Mouse (Mus musculus) T-helper 17 cell (primary cell): ENCODE data around the gene Gm19426.
"Not testable (repeated sequence)": the region's sequence is repeated elsewhere in the genome, so short reads cannot be mapped to it uniquely, and the experiment has no call there.

Source experiments
- in situ Hi-C, 2 experiments: fragments of 300-600 bp; cut with MboI, MseI; formaldehyde crosslinking; loops; 1 replicate in 1 of 2; 2 replicates in 1 of 2; pipeline ENCODE4 v1.15.1; 2025; ENCODE audit warnings: high pct_unique_total_duplicates in 2 of 2

Gm19426 gene

GRCm38 (mm10) chr2:84756245-84756644, 12.8 kb upstream of the Gm19426 start:
- in situ Hi-C loops: no loop called here

GRCm38 (mm10) chr2:84750115-84750514, 6.7 kb upstream of the Gm19426 start:
- in situ Hi-C loops: no loop called here

- in situ Hi-C loops: loop anchor here in 1 of 2 experiments (5.0 kb wide), 1 partner anchor 58 kb away; no protein-coding TSS in a partner anchor
Observed at GRCm38 (mm10) chr2:84744126-84744525, 671 bp upstream of the Gm19426 start.

- in situ Hi-C loops: loop anchor here in 1 of 2 experiments (5.0 kb wide), 1 partner anchor 60 kb away; no protein-coding TSS in a partner anchor
Observed at GRCm38 (mm10) chr2:84742451-84743283, 788 bp downstream of the Gm19426 start.

GRCm38 (mm10) chr2:84741841-84742450, 1.5 kb downstream of the Gm19426 start:
- in situ Hi-C loops: loop anchor here in 1 of 2 experiments (5.0 kb wide), 1 partner anchor 60 kb away; no protein-coding TSS in a partner anchor

- in situ Hi-C loops: loop anchor here in 1 of 2 experiments (5.0 kb wide), 1 partner anchor 62 kb away; no protein-coding TSS in a partner anchor
Observed at GRCm38 (mm10) chr2:84740608-84741333, 2.7 kb downstream of the Gm19426 start.

GRCm38 (mm10) chr2:84738271-84738911, 5.1 kb downstream of the Gm19426 start:
- in situ Hi-C loops: loop anchor here in 1 of 2 experiments (5.0 kb wide), 1 partner anchor 299 kb away; the partner anchor contains the start of genes P2rx3 and Ssrp1

GRCm38 (mm10) chr2:84737451-84737925, 6.0 kb downstream of the Gm19426 start:
- in situ Hi-C loops: loop anchor here in 1 of 2 experiments (5.0 kb wide), 1 partner anchor 300 kb away; the partner anchor contains the start of genes P2rx3 and Ssrp1

GRCm38 (mm10) chr2:84736312-84737161, 6.9 kb downstream of the Gm19426 start:
- in situ Hi-C loops: loop anchor here in 1 of 2 experiments (5.0 kb wide), 1 partner anchor 301 kb away; the partner anchor contains the start of genes P2rx3 and Ssrp1

- in situ Hi-C loops: loop anchor here in 1 of 2 experiments (5.0 kb wide), 1 partner anchor 302 kb away; the partner anchor contains the start of genes P2rx3 and Ssrp1
Observed at GRCm38 (mm10) chr2:84735346-84735920, 8.0 kb downstream of the Gm19426 start.

GRCm38 (mm10) chr2:84734919-84735318, 8.5 kb downstream of the Gm19426 start:
- in situ Hi-C loops: loop anchor here in 1 of 2 experiments (5.0 kb wide), 1 partner anchor 302 kb away; the partner anchor contains the start of genes P2rx3 and Ssrp1

- in situ Hi-C loops: no loop called here
Observed at GRCm38 (mm10) chr2:84734351-84734864, 9.0 kb downstream of the Gm19426 start.

- in situ Hi-C loops: no loop called here
Observed at GRCm38 (mm10) chr2:84733579-84734300, 9.7 kb downstream of the Gm19426 start, which contains the start of gene Ypel4. Gene Ypel4 (plus strand): TSS chr2:84734058.

GRCm38 (mm10) chr2:84732394-84732793, 11.1 kb downstream of the Gm19426 start:
- in situ Hi-C loops: no loop called here

GRCm38 (mm10) chr2:84731206-84731605, 12.2 kb downstream of the Gm19426 start:
- in situ Hi-C loops: no loop called here

- in situ Hi-C loops: not testable (repeated sequence)
Observed at GRCm38 (mm10) chr2:84728191-84728590, 15.3 kb downstream of the Gm19426 start.

- in situ Hi-C loops: no loop called here
Observed at GRCm38 (mm10) chr2:84727172-84727858, 16.1 kb downstream of the Gm19426 start, which contains the start of gene Clp1. Gene Clp1 (minus strand): TSS chr2:84727350.

- in situ Hi-C loops: no loop called here
Observed at GRCm38 (mm10) chr2:84726716-84727115, 16.7 kb downstream of the Gm19426 start.
